Mouse (Mus musculus): ENCODE results near the gene Ubash3b. TPM values are rescaled to one million over a fixed set of nuclear protein-coding genes. Genes with fewer than 3 reads are reported as not detected.
A peak's percentile ranks its signal among the peaks of the same experiment; 100 is the strongest.

The Ubash3b gene
- total RNA-seq, 2 experiments from 2014 or later, result 5.3 to 9.9 TPM

DNA sequence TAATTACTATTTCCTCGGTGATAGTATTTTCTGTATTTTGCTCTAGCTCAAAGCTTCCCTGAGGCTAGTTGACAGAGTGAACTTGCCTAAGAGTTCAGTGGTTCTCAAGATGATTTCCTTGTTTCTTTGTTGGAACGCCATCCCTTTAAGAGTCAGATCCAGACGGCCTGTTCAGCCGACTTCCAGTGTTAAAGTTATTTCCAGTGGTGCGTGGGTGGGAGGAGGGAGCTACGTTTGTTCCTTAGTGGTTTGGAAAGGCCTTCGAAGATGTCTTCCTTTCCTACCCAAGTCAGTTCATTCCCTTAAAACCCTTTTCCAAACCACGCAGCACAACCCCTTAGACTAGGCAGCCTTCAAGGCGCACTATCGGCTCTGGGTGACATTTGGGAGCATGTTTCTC lies 58.9 kb downstream of the Ubash3b start:
- no peak for ATAC-seq (replicated peaks; ENCODE audit: poor library complexity)

DNA sequence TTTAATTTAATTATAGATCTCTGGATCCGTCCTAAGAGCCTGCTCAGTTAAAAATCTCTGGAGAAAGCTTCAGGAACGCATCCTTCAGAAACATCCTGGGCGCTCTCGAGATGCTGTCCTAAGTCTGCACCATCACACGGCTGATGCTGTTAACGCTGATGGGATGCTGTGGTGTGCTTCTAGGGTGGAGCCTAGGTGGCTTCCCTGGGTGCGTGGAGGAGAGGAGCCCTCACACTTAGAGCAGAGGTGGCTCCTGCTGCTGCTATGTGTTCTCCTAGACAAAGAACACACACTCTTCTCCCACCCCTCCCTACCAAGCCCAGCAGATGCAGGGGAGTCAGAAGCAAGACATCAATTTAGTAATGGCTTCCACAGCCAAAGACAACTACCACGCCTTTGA lies 61.6 kb downstream of the Ubash3b start:
- no peak for ATAC-seq (replicated peaks; ENCODE audit: poor library complexity)

DNA sequence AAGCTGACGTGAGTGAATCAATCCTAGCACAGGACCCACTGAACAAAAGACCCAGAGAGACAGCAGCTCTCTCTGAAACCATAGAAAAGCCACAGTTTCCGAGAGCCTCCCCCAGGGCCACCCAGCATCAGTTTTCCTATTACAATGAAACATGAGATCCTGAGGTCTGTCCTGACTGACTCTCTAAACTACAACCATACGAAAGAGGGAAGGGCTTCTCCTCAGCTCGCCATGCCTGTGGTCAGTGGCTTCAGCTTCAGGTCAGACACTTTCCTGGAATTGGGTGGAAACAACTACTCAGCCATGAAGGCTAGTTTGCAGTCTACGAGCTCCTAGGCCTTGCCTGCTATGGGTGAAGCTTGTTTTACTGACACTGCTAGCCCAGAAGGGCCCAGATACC lies 62.4 kb downstream of the Ubash3b start:
- ATAC-seq (replicated peaks; ENCODE audit: poor library complexity), result no peak

DNA sequence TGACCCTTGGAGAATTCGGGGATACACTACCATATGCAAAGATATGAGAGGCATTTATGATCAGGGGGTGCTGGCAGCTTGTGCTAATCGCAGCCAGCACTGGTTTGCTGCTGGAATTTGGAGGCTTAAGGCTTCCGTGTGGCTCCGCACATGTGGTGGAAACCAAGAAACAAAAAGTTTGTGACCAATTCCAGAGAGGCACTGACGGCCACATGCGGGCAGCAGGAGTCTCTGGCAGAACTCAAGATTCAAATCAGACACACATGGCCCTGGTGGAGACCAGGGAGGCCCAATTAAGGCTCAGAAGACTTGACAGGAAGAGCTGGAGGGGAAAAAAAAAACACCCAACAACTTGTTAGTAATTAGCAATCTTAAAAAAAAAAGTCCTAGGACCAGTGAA lies 63.4 kb downstream of the Ubash3b start:
- ATAC-seq (replicated peaks; ENCODE audit: poor library complexity), result no peak

DNA sequence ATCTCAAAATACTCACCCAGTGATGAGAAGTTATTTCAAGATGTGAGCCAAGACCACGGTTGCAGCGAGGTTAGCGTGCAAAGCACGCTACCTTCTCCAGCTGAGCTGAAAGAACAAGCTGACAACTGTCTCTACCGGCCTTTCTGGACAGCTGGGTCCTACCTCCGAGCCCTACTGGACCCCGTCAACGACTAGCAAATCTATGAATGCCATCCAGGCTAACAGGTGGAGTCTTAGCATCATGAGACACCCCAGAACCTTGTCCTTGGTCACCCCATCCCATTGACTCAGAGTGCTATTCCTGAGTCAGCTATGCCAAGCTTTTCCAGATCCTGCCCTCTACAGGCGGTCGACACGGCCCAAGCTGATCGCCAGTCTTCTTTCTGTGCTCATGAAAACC lies 69.5 kb downstream of the Ubash3b start:
- no peak for ATAC-seq (replicated peaks; ENCODE audit: poor library complexity)

DNA sequence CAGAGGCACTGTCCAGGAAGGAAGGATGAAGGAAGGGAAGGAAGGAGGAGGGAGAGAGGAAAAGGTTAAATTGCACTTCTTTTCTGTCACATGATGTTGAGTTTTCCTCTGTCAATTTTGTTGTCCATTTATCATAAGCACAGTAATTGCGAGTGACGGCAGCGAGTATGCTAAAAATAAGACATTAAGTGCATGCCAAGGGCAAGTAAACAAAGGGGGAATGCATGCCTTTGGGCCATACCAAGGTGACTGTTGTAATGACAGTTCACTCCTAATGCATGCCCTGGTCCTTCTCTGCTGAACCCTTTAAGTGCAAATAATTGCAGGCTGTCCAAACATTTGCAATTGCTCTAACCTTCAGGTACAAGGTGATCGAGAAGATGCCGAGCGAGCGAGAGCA lies 70.3 kb downstream of the Ubash3b start:
- no peak for ATAC-seq (replicated peaks; ENCODE audit: poor library complexity)

DNA sequence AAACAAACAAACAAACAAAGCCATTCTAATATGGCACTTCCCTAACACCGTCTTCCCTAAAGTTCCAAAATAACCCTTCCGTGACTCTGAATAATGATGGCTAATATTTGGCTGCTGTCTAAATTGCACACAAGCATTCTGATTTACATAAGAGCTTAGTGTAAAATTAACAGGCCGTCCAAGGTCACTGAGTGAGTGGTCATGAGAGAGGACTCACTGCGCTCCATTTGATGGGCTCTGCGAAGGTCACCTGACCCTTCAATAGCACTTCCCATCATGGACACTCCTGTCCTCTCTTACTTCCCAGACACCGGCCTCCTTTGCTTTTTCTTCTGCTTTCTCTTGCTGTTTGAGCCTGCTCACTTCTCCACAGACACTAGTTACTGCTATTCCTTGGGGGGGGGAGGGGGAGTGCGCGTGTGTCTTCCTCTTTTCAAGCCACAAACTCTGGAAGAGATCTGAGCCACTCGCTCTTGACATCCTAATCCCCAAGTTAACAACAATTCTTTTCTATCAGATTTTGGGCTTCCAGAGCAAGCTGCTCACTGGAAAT lies 73.6 kb downstream of the Ubash3b start:
- ATAC-seq (replicated peaks; ENCODE audit: poor library complexity), result peak; percentile 83

DNA sequence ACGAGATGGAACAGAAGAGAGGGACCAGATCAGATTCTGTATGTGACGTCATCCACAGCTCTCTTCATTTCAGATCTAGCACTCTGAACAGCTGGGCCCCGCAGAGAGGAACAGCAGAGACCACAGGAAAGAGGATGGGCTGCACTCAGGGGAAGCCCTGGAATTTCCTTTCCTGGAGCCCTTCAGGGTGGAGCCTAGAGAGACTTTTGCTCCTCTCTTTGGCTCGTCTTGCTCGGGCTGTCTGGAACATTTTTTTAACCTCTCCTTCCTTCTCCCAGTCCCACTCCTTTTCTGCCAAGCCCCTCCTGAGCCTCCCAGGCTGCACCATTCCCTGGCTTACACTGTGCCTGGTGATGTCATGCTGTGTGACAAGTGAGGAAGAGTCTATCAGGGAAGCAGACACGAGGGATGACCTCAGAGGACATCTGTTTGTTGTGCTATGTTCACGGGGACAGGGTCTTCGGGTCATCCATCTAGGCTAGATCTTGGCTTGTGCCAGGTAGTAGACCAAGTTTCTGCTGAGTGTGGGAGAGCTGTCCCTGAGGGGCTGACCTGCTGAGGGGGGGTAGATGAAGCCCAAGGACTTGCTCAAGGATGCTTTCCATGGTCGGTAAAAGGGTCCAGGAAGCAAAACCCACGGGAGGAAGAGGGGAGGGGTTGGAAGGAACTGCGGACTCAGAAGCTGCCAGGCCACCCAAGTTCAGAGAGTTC lies 77.2 kb downstream of the Ubash3b start:
- ATAC-seq (replicated peaks; ENCODE audit: poor library complexity), result no peak

DNA sequence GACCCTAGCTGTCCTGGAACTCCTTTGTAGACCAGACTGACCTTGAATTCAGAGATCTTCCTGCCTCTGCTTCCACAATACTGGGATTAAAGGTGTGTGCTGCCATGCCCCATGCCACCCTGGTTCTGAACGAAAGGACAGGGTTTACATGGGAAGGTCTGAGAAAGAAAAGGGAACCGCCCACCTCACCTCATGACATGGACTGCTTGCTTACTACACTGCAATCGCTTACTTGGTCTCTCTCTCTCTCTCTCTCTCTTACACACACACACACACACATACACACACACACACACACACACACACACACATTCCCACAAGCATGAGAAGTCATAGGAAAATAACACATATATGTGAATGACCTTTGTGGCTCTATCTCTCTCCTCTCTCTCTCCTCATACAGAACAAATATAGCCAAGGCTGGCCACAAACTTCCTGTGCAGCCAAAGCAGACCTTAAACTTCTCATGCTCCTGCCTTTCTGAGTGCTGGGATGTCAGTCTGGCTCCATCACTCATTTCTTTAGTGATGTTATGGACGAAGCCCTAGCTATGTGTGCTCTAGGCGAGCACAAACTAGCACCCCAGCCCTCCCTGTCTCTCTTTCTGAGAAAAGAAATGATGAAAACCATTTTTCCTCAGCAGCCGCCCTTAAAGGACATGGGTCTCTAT lies 78.0 kb downstream of the Ubash3b start:
- no peak for ATAC-seq (replicated peaks; ENCODE audit: poor library complexity)

DNA sequence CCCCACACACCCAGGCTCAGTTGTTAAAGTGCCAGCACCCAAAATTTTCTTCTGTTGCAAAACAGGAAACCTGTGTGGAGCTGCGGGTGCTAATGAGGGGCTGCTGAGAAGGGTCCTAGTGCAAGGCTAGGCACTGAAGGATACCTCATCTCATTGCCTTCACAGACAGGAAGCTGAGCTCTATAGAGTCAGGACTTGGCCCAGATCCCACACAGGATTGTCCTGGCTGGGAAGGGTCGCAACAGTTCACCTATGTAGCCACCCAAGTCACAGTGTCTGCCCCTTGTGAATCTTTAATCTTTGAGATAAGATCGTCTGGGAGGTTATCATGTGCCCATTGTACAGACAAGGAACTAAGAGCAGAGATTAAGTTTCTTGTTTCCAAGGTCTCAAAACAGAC lies 78.6 kb downstream of the Ubash3b start:
- no peak for ATAC-seq (replicated peaks; ENCODE audit: poor library complexity)

DNA sequence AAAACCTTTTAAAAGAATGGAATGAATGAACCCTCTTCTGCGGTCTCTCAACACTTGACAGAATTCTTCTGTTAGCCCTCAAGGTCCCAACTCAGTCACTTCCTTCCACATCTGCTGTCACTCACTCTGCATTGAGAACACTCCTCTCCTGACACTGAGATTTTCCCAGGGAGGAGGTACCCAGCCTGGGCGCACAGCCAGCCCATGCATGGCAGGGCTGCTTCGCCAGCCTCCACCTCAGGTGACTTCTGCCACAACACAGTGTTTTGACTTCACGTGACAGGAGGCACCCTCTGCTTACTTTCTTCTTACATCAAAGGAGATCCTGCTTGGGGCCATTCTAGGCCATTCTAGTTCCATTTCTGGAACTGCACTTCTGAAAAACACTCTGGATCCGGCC lies 80.6 kb downstream of the Ubash3b start:
- peak; percentile 36 for ATAC-seq (replicated peaks; ENCODE audit: poor library complexity)

DNA sequence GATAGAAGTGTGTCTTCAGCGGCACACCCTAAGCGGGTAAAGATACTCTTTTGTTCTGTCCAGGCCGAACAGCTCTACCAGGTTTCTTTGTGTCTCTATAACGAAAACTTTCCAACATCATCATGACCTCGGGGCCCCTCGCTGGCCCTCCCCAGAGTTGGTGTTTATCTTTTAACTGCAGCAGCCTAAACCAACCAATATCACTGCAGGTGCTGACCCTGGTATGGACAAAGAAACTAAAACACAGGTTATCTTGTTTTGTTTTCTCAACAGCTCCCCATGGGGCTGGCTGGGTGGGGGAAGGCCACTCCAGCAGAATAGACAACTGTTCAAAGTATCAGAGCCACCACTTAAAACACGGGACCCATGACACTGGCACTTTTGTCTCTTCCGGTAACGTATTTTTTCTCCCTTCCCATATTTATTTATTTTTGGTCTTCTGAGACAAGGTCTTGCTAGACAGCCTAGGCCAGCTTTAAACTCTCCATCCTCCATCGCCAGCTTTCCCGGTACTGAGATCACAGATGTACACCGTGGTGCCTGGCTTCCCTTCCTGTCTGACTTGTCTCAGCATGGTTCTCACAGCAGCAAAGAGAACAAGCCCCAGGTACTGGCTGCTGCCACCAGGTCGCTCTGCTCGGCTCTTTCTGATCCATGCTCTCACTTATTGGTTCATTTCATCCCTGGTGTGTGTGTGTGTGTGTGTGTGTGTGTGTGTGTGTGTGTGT lies 81.9 kb downstream of the Ubash3b start:
- ATAC-seq (replicated peaks; ENCODE audit: poor library complexity), result peak; percentile 49

DNA sequence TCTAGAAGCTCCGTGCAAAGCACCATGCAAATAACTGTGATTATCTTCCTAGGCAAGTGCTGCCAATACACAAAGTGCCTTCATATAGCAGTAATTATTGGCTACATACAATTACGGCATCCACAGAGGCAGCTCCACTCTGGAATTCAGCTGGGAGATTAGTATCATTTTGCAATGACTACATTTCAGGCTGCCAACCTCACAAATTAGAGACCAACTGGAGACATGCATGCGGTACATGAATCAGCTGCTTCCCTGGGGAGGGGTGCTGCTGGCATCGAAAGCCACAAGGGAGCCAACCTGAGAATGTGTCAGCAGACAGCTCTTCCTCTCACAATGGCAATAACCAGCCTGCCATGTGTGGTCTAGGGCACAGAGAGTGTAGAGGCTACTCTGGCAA lies 83.3 kb downstream of the Ubash3b start:
- ATAC-seq (replicated peaks; ENCODE audit: poor library complexity), result 0 out of 2 replicates have a peak, but pooled peaks have one; percentile 5

DNA sequence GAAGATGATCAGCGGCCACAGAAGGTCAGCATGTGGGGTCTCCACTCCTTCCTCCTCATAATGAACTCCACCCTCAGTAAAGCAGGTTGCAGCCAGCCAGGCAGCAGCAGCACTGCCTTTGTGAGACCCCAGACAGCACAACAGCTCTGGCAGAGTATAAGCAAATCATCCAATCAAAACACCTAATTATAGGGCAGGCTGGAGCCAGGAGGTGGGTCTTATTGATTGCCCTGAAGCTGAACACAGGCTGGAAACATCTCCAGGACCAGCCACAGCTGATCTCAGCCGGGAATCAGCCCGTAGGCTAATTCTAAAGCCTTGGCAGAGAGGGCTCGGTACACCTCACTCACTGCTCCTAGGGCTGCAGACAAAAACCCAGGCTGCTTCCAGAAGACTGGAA lies 85.3 kb downstream of the Ubash3b start:
- ATAC-seq (replicated peaks; ENCODE audit: poor library complexity), result no peak

DNA sequence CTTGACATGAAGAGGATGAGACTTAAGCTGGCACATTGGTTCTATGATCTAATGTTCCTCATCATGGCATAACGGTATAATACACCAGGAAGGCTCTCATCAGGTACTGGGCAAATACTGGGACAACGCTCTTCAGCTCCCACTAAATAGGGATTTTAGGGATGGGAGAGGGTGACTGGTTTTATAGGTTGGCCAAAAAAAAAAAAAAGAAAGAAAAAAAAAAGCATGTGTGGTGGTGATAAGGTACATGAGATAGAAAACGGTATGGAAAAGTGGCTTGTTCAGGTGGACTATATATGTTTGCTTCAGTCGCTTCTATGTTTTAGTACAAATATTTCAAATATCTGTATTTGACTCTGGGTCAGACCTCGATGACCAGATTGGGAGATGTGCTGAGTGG lies 86.0 kb downstream of the Ubash3b start:
- ATAC-seq (replicated peaks; ENCODE audit: poor library complexity), result no peak

DNA sequence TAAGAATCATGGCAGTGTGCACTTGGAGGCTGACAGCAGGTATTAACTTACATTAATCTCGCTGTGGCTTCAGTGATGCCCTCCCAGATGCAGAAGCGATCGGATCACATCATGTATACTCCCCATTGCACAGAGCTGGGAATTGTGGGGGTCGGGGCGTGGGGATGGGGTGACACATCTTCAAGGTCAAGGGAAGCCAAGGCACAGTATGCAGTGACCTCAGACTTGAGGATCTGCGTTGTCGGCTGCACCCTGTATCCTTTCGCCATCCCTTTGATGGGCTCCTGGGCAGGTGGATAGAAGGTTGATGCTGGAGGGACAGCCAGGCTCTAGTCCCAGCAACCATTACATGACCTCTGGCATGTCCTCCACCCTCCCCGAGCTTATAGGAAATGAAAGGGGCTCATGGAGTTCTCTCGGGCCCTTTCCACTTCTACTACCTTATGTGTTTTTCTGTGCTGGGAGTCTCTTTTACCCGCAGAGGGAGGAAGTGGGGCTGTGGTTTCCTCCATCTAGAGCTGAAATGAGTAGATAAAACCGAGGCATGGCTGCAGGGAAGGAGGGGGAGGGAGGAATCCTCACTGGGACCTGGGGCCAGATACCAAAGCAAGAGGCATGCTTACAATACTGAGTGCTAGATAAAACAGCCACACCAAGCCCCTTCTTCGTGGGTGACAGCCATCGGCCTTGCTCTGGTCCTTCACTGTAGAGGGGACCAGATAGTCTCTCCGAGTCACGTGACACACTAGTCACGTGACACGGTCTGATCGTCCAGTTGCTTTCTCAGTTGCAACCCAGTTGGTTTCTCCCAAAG lies 88.1 kb downstream of the Ubash3b start:
- peak; percentile 66 for ATAC-seq (replicated peaks; ENCODE audit: poor library complexity)

DNA sequence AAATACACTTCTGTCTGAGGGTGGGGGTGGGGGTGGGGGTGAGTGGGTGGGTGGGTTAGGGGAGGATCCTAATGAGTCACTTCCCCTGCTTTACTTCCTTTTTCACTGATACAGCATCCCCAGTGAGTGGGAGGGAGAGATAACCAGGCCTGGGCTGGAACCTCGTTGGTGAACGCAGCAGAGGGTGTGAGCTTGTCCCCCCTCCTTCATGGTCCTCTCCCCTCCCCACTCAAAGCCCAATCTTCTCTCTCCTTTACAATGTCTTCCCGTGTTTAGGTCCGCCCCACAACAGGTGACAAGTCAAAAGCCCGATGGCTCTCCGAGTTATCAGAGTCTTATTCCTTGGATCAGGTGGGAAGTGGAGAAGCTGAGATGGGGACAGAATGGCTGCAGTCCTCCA lies 88.7 kb downstream of the Ubash3b start:
- ATAC-seq (replicated peaks; ENCODE audit: poor library complexity), result peak; percentile 47

DNA sequence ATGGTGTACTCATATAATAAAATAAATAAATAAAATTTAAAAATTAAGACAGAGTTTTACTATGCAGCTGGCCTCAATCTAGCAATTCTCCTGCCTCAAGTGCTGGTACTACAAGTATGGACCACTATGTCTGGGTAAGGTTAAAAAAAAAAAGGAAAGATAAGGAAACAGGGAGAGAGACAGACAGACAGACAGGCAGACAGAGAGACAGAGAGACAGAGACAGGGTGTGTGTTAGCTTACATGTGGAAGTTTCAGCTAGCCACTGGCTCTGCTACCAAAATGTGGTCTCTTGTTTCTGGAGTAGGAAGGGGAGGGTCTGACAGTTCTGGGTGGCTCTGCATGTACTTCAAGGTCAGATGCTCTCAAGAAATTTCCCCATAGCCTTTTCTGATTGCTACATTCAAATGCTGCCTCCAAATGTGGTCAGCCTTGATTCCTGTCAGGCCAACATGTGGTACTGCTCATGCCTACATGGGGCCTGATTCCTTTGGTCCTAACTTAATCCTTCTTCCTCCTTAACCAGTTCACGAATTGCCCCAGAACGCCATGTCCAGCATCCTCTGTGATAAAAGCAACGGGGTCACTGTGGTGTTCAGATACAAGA lies 89.5 kb downstream of the Ubash3b start:
- peak; percentile 20 for ATAC-seq (replicated peaks; ENCODE audit: poor library complexity)

DNA sequence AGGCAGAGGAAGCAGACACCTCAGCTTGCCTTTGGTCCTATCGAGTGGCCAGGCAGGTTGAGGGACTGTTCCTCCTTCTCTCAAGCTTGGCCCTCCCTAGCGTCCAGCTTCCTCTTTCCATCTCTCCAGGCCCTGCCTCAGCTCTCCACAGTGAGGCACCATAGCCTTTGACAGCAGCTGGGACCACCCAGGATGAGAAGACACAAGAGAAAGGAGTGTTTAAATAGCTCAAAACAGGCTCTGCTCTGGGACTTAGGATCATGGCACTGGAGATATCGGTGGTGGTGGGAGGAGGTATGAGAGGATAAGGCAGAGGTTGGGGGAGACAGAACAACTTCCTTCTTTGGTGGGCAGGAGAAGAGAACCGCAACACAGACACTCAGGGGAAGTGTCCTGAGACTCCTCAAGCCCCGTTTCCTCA lies 90.7 kb downstream of the Ubash3b start:
- ATAC-seq (replicated peaks; ENCODE audit: poor library complexity), result peak; percentile 36

DNA sequence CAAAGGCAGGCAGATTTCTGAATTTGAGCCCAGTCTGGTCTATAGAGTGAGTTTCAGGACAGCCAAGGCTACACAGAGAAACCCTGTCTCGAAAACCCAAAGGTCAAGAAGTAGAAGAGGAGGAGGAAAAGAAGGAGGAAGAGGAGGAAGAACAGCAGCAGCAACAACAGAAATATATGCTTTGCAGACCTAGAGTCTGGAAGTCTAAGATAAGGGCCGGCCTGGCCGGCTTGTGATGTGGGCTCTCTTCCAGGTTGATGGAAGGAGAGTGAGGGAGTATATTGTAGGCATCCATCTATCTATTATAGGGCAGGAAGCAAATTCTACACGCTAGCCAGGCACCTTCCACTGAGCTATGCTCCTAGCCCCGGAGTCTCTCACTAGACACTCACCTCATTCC lies 92.0 kb downstream of the Ubash3b start:
- 0 out of 2 replicates have a peak, but pooled peaks have one; percentile 6 for ATAC-seq (replicated peaks; ENCODE audit: poor library complexity)
